Mouse (Mus musculus) midbrain, embryonic 16.5 days (tissue): ENCODE measurements around the gene Pkd1. TPM values are rescaled to one million over a fixed set of nuclear protein-coding genes. Genes with fewer than 3 reads are reported as not detected.

Source experiments
- ATAC-seq: fragments of 200-750 bp; cut with Nextera tagmentation; 2 replicates; pipeline ENCODE4 v1.8.0; 2017; ENCODE audit warnings: moderate TSS enrichment
- H3K27ac ChIP-seq: fragments of 300-500 bp; sonication (generic); 2 replicates; pipeline ENCODE4 v1.5.1; 2014; ENCODE audit warnings: mild to moderate bottlenecking, low read length, mixed read lengths
- H3K27me3 ChIP-seq: fragments of 300-500 bp; sonication (generic); 2 replicates; pipeline ENCODE4 v1.6.1; 2014; ENCODE audit warnings: low read depth, low read length, mixed read lengths; ENCODE audit not compliant: control insufficient read depth, insufficient read depth
- H3K36me3 ChIP-seq: fragments of 300-500 bp; sonication (generic); 2 replicates; pipeline ENCODE4 v1.6.1; 2014; ENCODE audit warnings: mild to moderate bottlenecking, low read length, moderate library complexity, mixed read lengths; ENCODE audit not compliant: control insufficient read depth, insufficient read depth
- H3K4me1 ChIP-seq: fragments of 300-500 bp; sonication (generic); 2 replicates; pipeline ENCODE4 v1.6.1; 2014; ENCODE audit warnings: mild to moderate bottlenecking, low read length, mixed read lengths; ENCODE audit not compliant: control insufficient read depth, insufficient read depth
- H3K4me2 ChIP-seq: fragments of 300-500 bp; sonication (generic); 2 replicates; pipeline ENCODE4 v1.6.1; 2014; ENCODE audit warnings: mild to moderate bottlenecking, low read length, mixed read lengths
- H3K4me3 ChIP-seq: fragments of 300-500 bp; sonication (generic); 2 replicates; pipeline ENCODE4 v1.5.1; 2014; ENCODE audit warnings: low read depth, mild to moderate bottlenecking, low read length, moderate library complexity, mixed read lengths
- H3K9ac ChIP-seq: fragments of 300-500 bp; sonication (generic); 2 replicates; pipeline ENCODE4 v1.6.1; 2014; ENCODE audit warnings: low read depth, low read length, mixed read lengths
- H3K9me3 ChIP-seq: fragments of 300-500 bp; sonication (generic); replicated peaks from 2 replicates; pipeline ENCODE4 v1.6.1; 2014; ENCODE audit warnings: mild to moderate bottlenecking, low read length, mixed read lengths; ENCODE audit not compliant: control insufficient read depth, poor library complexity, severe bottlenecking
- WGBS: fragments of 180-500 bp; shearing (Covaris S2); extraction: QIAGEN DNeasy Blood & Tissue Kit; methylation state at CpG from one replicate; pipeline ENCODE4 v1.1.7; 2014; 5-methylcytosine and 5-hydroxymethylcytosine counted together
- polyA plus RNA-seq: library from polyadenylated mRNA; unstranded; fragments of >200 nt; fragmentation: Nextera tagmentation; extraction: Ambion mirVana; gene quantifications from 2 replicates; pipeline ENCODE4 v1.2.1, GENCODE M21; 2015

Gene Pkd1
- polyA plus RNA-seq, 1 experiment from 2014 or later, result 20.1 TPM

GRCm38 (mm10) chr17:24591695-24592094 is 42.1 kb downstream of the Pkd1 start:
- H3K36me3 ChIP-seq, result peaks cover 74% of the 10 kb centered on the region

GRCm38 (mm10) chr17:24593248-24593647 is 43.6 kb downstream of the Pkd1 start:
- H3K4me3 ChIP-seq, result no peak overlapping the region
- H3K4me2 ChIP-seq, result no peak overlapping the region
- no peaks in the 10 kb centered on the region for H3K27me3 ChIP-seq
- H3K9ac ChIP-seq, result no peak overlapping the region
- peaks cover 75% of the 10 kb centered on the region for H3K36me3 ChIP-seq
- whole genome bisulfite sequencing, result 74% methylated on average over 5 of the region's 5 CpGs
- no peak for ATAC-seq
- H3K9me3 ChIP-seq, result no peaks in the 10 kb centered on the region
- no peak overlapping the region for H3K27ac ChIP-seq
- no peaks in the 10 kb centered on the region for H3K4me1 ChIP-seq

More at GRCm38 (mm10) chr17:24591695-24592094, 42.1 kb downstream of the Pkd1 start:
- ATAC-seq, result no peak
- H3K9me3 ChIP-seq, result no peaks in the 10 kb centered on the region
- WGBS, result 93% methylated on average over 5 of the region's 5 CpGs
- H3K4me3 ChIP-seq, result no peak overlapping the region
- H3K9ac ChIP-seq, result no peak overlapping the region
- no peaks in the 10 kb centered on the region for H3K4me1 ChIP-seq
- no peak overlapping the region for H3K27ac ChIP-seq
- H3K4me2 ChIP-seq, result no peak overlapping the region
- H3K27me3 ChIP-seq, result no peaks in the 10 kb centered on the region

- H3K9ac ChIP-seq, result no peak overlapping the region
- H3K27ac ChIP-seq, result no peak overlapping the region
- H3K27me3 ChIP-seq, result no peaks in the 10 kb centered on the region
- H3K9me3 ChIP-seq, result no peaks in the 10 kb centered on the region
- H3K4me3 ChIP-seq, result no peak overlapping the region
- H3K36me3 ChIP-seq, result peaks cover 83% of the 10 kb centered on the region
- ATAC-seq, result no peak
- WGBS, result 95% methylated on average over 26 of the region's 26 CpGs
- H3K4me1 ChIP-seq, result no peaks in the 10 kb centered on the region
- H3K4me2 ChIP-seq, result no peak overlapping the region
Measured at GRCm38 (mm10) chr17:24593992-24594890, 44.6 kb downstream of the Pkd1 start.

GRCm38 (mm10) chr17:24595126-24596072 is 45.8 kb downstream of the Pkd1 start:
- Histone ChIP-seq H3K4me1 (no peaks in the 10 kb centered on the region), H3K27ac (no peak overlapping the region), H3K4me2 (no peak overlapping the region), H3K27me3 (no peaks in the 10 kb centered on the region), H3K9me3 (no peaks in the 10 kb centered on the region), H3K9ac (no peak overlapping the region), H3K4me3 (no peak overlapping the region), H3K36me3 (peaks cover 88% of the 10 kb centered on the region)
- WGBS, result 77% methylated on average over 17 of the region's 17 CpGs
- ATAC-seq, result 0 out of 2 replicates have a peak, but pooled peaks have one; percentile 22

GRCm38 (mm10) chr17:24596073-24596466 is 46.4 kb downstream of the Pkd1 start:
- Histone ChIP-seq H3K4me3 (no peak overlapping the region), H3K4me2 (no peak overlapping the region), H3K9ac (no peak overlapping the region), H3K9me3 (no peaks in the 10 kb centered on the region), H3K27ac (no peak overlapping the region), H3K4me1 (no peaks in the 10 kb centered on the region), H3K27me3 (no peaks in the 10 kb centered on the region), H3K36me3 (peaks cover 83% of the 10 kb centered on the region)
- no peak for ATAC-seq
- 80% methylated on average over 5 of the region's 5 CpGs for WGBS

GRCm38 (mm10) chr17:24596471-24597183 is 47.0 kb downstream of the Pkd1 start:
- Histone ChIP-seq H3K27ac (no peak overlapping the region; the same call in 1 of the 2 replicates), H3K4me3 (no peak overlapping the region), H3K36me3 (peaks cover 83% of the 10 kb centered on the region), H3K9ac (no peak overlapping the region), H3K9me3 (no peaks in the 10 kb centered on the region), H3K27me3 (no peaks in the 10 kb centered on the region), H3K4me2 (no peak overlapping the region), H3K4me1 (no peaks in the 10 kb centered on the region)
- 89% methylated on average over 19 of the region's 19 CpGs for WGBS
- ATAC-seq, result no peak

GRCm38 (mm10) chr17:24597989-24598388 is 48.4 kb downstream of the Pkd1 start:
- no peak overlapping the region for H3K9ac ChIP-seq
- WGBS, result 100% methylated on average over 3 of the region's 3 CpGs
- H3K36me3 ChIP-seq, result peaks cover 82% of the 10 kb centered on the region

GRCm38 (mm10) chr17:24600502-24600901 is 50.9 kb downstream of the Pkd1 start:
- H3K36me3 ChIP-seq, result peaks cover 73% of the 10 kb centered on the region
- H3K4me1 ChIP-seq, result no peaks in the 10 kb centered on the region
- H3K27me3 ChIP-seq, result no peaks in the 10 kb centered on the region
- ATAC-seq, result no peak
- no peak overlapping the region for H3K4me3 ChIP-seq
- no peak overlapping the region for H3K9ac ChIP-seq
- no peaks in the 10 kb centered on the region for H3K9me3 ChIP-seq
- H3K4me2 ChIP-seq, result no peak overlapping the region
- no peak overlapping the region for H3K27ac ChIP-seq
- WGBS, result 90% methylated on average over 4 of the region's 4 CpGs

More at GRCm38 (mm10) chr17:24597989-24598388, 48.4 kb downstream of the Pkd1 start:
- no peak for ATAC-seq
- H3K27me3 ChIP-seq, result no peaks in the 10 kb centered on the region
- no peaks in the 10 kb centered on the region for H3K9me3 ChIP-seq
- no peak overlapping the region for H3K27ac ChIP-seq
- H3K4me3 ChIP-seq, result no peak overlapping the region
- no peaks in the 10 kb centered on the region for H3K4me1 ChIP-seq
- H3K4me2 ChIP-seq, result no peak overlapping the region
